Mouse (Mus musculus) forebrain, embryonic 11.5 days (tissue): ENCODE measurements around the gene Vegfc. TPM values are rescaled to one million over a fixed set of nuclear protein-coding genes. Genes with fewer than 3 reads are reported as not detected.

Experiments
- ATAC-seq: fragments of 200-750 bp; cut with Nextera tagmentation; replicated peaks from 2 replicates; pipeline ENCODE4 v1.8.0; 2017; ENCODE audit warnings: moderate TSS enrichment; ENCODE audit not compliant: low FRiP score
- DNase-seq: peaks from one replicate; pipeline ENCODE4 v3.0.0-alpha.2; 2017; ENCODE audit warnings: low spot score
- H3K27ac ChIP-seq: fragments of 300-500 bp; sonication (generic); 2 replicates; pipeline ENCODE4 v1.5.1; 2014; ENCODE audit warnings: low read depth, low read length
- H3K27me3 ChIP-seq: fragments of 300-500 bp; sonication (generic); 2 replicates; pipeline ENCODE4 v1.6.1; 2014; ENCODE audit warnings: mild to moderate bottlenecking, low read length, mixed read lengths; ENCODE audit not compliant: control insufficient read depth, insufficient read depth
- H3K36me3 ChIP-seq: fragments of 300-500 bp; sonication (generic); 2 replicates; pipeline ENCODE4 v1.6.1; 2014; ENCODE audit warnings: mild to moderate bottlenecking, low read length, moderate library complexity, mixed read lengths; ENCODE audit not compliant: control insufficient read depth, insufficient read depth
- H3K4me1 ChIP-seq: fragments of 300-500 bp; sonication (generic); replicated peaks from 2 replicates; pipeline ENCODE4 v1.6.1; 2014; ENCODE audit warnings: low read length, mixed read lengths; ENCODE audit not compliant: control insufficient read depth, insufficient read depth
- H3K4me2 ChIP-seq: fragments of 300-500 bp; sonication (generic); 2 replicates; pipeline ENCODE4 v1.6.1; 2014; ENCODE audit warnings: low read depth, mild to moderate bottlenecking, low read length, moderate library complexity, mixed read lengths; ENCODE audit not compliant: severe bottlenecking
- H3K4me3 ChIP-seq: fragments of 300-500 bp; sonication (generic); 2 replicates; pipeline ENCODE4 v1.5.1; 2014; ENCODE audit warnings: low read depth, low read length
- H3K9ac ChIP-seq: fragments of 300-500 bp; sonication (generic); 2 replicates; pipeline ENCODE4 v1.6.1; 2014; ENCODE audit warnings: low read length
- H3K9me3 ChIP-seq: fragments of 300-500 bp; sonication (generic); 2 replicates; pipeline ENCODE4 v1.6.1; 2016; ENCODE audit warnings: low read length, mixed read lengths; ENCODE audit not compliant: control insufficient read depth
- WGBS: fragments of 180-500 bp; shearing (Covaris S2); extraction: QIAGEN DNeasy Blood & Tissue Kit; methylation state at CpG from one replicate; pipeline ENCODE4 v1.1.7; 2014; 5-methylcytosine and 5-hydroxymethylcytosine counted together
- polyA plus RNA-seq: library from polyadenylated mRNA; unstranded; fragments of >200 nt; fragmentation: Nextera tagmentation; extraction: Ambion mirVana; gene quantifications from 2 replicates; pipeline ENCODE4 v1.2.1, GENCODE M21; 2014

Vegfc gene
- polyA plus RNA-seq, 1 experiment from 2014 or later = 9.0 TPM

DNA sequence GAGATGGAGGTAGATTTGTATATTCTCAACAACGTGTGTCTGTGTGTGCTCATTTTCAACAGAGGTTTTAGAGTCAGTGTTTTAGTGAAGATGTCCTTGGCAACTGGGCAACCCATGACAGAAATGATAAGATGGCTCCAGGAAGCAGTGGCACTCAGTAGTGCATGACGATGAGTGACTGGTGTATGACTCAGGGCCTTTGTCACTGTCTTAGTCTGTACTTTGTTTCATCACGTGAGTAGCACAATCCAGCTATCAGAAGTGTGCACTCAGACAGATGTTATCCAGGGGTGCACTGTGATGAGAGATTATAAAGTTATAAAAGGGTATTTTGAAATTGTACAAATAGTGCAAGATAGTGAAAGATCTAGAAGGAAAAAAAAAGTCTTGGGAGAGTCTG, 44.5 kb downstream of the Vegfc start:
- ATAC-seq (no peak), DNase-seq (no peak)
- no peak overlapping the region for H3K9ac ChIP-seq
- no peak overlapping the region for H3K4me2 ChIP-seq
- H3K27ac ChIP-seq = no peak overlapping the region
- 84% methylated on average over 3 of the region's 3 CpGs for WGBS
- H3K4me3 ChIP-seq = no peak overlapping the region
- H3K27me3 ChIP-seq = no peaks in the 10 kb centered on the region
- no peaks in the 10 kb centered on the region for H3K36me3 ChIP-seq
- no peaks in the 10 kb centered on the region for H3K9me3 ChIP-seq
- no peaks in the 10 kb centered on the region for H3K4me1 ChIP-seq

DNA sequence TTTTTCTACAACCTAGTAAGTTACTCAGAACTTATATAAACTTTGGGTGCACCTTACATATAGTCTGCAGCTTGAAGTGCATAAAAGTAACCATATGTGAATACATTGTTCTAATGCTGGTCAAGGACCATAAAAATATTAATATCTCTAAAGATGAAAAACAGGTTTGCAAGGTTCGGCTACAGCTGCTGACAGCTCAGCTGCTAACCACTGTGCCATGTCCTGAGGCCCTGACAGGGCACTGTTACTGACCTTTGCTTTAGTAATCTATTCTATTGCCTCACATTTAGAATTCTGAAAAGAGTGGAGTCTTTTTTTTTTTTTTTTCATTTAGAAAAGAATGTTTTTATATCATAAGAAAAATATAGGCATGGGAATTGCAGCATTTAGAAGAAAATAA, 44.9 kb downstream of the Vegfc start:
- H3K4me2 ChIP-seq = no peak overlapping the region
- H3K4me3 ChIP-seq = no peak overlapping the region
- no peaks in the 10 kb centered on the region for H3K9me3 ChIP-seq
- H3K27ac ChIP-seq = no peak overlapping the region
- no peaks in the 10 kb centered on the region for H3K27me3 ChIP-seq
- WGBS = 85% methylated on average over 1 of the region's 1 CpGs
- no peaks in the 10 kb centered on the region for H3K36me3 ChIP-seq
- ATAC-seq (no peak), DNase-seq (no peak)
- H3K9ac ChIP-seq = no peak overlapping the region
- H3K4me1 ChIP-seq = no peaks in the 10 kb centered on the region

DNA sequence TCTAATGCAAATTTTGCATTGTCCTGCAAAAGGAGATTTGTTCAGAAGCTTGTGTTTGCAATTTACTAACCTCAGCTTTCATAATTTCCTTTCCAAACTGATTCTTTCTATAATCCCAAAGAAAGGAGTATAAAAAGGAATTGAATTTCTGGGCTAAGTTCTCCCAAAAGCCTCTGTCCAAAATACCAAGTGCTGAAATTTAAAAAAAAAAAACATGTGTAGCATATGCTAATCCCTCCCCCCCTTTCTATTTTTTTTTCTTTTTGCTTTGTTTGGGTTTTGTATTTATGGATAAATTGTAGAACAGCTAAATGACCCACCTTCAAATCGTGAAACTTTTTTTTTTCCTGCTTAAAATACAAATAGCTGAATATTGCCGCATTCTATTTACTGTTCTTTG, 53.2 kb downstream of the Vegfc start:
- no peaks in the 10 kb centered on the region for H3K9me3 ChIP-seq
- WGBS = 87% methylated on average over 2 of the region's 2 CpGs
- no peak overlapping the region for H3K27ac ChIP-seq
- H3K4me3 ChIP-seq = no peak overlapping the region
- no peaks in the 10 kb centered on the region for H3K36me3 ChIP-seq
- H3K9ac ChIP-seq = no peak overlapping the region
- no peaks in the 10 kb centered on the region for H3K4me1 ChIP-seq
- H3K4me2 ChIP-seq = no peak overlapping the region
- ATAC-seq = no peak
- no peak for DNase-seq
- no peaks in the 10 kb centered on the region for H3K27me3 ChIP-seq

DNA sequence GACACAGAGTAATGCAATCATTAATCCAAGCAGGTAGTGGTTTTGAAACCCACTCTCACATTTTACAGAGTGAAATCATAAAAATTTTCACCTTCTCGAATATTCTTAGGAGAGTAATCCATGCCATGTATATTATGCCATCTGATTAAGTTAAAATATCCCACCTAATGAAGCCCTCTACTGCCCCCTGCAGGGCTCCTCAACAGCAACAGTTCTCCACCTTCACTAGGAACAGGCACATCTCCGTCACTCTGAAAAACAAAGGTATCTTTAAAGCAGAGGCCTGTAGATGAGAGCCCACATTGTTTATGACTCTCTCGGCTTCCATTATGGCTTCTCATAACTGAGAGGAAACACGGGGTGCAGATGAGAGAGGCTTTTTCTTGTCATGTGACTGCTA, 75.8 kb downstream of the Vegfc start:
- no peaks in the 10 kb centered on the region for H3K9me3 ChIP-seq
- H3K27me3 ChIP-seq = no peaks in the 10 kb centered on the region
- no peak overlapping the region for H3K9ac ChIP-seq
- no peak overlapping the region for H3K4me3 ChIP-seq
- H3K27ac ChIP-seq = no peak overlapping the region
- 67% methylated on average over 4 of the region's 4 CpGs for WGBS
- H3K4me1 ChIP-seq = no peaks in the 10 kb centered on the region
- no peaks in the 10 kb centered on the region for H3K36me3 ChIP-seq
- peak; percentile 64; the same call in 1 of the 2 replicates for ATAC-seq
- no peak overlapping the region for H3K4me2 ChIP-seq
- peak; percentile 68 for DNase-seq

DNA sequence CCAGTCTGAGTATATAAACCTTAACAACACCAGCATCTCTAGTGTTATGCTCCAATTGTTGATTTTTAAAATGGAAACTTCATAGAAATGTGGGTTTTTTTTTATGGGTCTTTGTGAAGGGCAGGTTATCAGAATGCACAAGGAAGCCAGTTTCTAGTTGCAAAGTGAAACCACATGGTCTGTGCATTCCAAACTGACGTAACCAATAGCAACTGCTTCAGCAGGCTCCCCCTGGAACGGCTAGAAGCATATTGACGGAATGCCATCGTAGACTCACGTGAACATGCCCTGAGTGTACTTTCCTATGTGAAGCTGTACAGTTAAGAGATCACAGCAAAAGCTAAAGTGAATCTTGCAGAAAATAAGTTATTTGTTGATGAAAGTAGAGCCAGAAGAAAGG, 86.1 kb downstream of the Vegfc start:
- no peaks in the 10 kb centered on the region for H3K4me1 ChIP-seq
- DNase-seq = peak; percentile 52
- H3K9me3 ChIP-seq = no peaks in the 10 kb centered on the region
- no peak overlapping the region for H3K4me3 ChIP-seq
- no peaks in the 10 kb centered on the region for H3K27me3 ChIP-seq
- no peaks in the 10 kb centered on the region for H3K36me3 ChIP-seq
- peak; percentile 55; the same call in 1 of the 2 replicates for ATAC-seq
- H3K4me2 ChIP-seq = no peak overlapping the region
- no peak overlapping the region for H3K9ac ChIP-seq
- H3K27ac ChIP-seq = no peak overlapping the region
- WGBS = 33% methylated on average over 5 of the region's 5 CpGs

DNA sequence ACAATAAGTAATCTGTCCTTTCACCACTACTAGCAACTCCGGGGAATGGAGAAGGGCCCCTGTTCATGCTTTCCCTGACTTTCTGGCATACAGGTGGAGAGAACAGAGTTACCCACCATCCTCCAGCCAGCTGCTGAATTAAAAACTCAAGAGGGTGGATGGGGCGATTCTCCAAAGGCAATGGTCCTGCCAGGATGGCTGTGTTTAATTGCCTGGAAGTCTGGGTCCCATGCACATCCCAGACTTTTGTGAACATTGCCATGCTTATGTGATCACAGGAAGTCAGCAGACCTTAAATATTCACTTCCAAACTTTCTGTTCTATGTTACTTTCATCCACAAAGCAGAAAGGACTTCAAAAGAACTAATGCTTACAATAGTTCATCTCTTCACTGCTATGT, 107.9 kb downstream of the Vegfc start:
- no peak overlapping the region for H3K4me2 ChIP-seq
- no peaks in the 10 kb centered on the region for H3K27me3 ChIP-seq
- no peak overlapping the region for H3K27ac ChIP-seq
- 84% methylated on average over 2 of the region's 2 CpGs for WGBS
- no peaks in the 10 kb centered on the region for H3K9me3 ChIP-seq
- no peak overlapping the region for H3K4me3 ChIP-seq
- no peaks in the 10 kb centered on the region for H3K4me1 ChIP-seq
- no peaks in the 10 kb centered on the region for H3K36me3 ChIP-seq
- DNase-seq (no peak), ATAC-seq (no peak)
- no peak overlapping the region for H3K9ac ChIP-seq

DNA sequence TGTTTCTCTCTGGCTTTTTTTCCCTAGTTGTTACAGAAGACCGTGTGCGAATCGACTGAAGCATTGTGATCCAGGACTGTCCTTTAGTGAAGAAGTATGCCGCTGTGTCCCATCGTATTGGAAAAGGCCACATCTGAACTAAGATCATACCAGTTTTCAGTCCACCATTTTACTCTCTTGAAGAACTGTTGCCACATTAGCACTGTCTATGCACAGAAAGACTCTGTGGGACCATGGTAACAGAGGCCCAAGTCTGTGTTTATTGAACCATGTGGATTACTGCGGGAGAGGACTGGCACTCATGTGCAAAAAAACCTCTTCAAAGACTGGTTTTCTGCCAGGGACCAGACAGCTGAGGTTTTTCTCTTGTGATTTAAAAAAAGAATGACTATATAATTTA, 108.5 kb downstream of the Vegfc start:
- no peaks in the 10 kb centered on the region for H3K36me3 ChIP-seq
- no peak for ATAC-seq
- H3K27me3 ChIP-seq = no peaks in the 10 kb centered on the region
- no peaks in the 10 kb centered on the region for H3K9me3 ChIP-seq
- WGBS = 94% methylated on average over 6 of the region's 6 CpGs
- no peak overlapping the region for H3K9ac ChIP-seq
- no peak overlapping the region for H3K27ac ChIP-seq
- H3K4me1 ChIP-seq = no peaks in the 10 kb centered on the region
- no peak overlapping the region for H3K4me2 ChIP-seq
- no peak for DNase-seq
- no peak overlapping the region for H3K4me3 ChIP-seq

DNA sequence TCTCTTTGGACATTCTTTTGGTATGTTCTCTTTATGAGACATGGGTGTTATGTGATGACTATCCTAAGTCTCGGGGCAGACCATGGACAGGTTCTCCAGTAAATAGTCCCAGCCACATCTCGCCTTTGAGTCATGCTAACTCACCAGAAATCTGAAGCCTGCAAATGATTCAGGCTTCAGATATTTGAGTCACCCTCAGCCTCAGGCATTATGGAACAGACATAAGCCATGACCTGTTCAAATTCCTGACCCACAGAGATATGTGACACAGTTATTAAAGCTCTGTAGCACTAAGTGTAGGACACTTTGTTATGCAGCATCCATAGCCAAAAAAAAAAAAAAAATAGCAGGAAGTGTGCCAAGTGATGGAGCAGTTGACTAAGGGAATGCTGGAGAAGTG, 138.8 kb downstream of the Vegfc start:
- no peaks in the 10 kb centered on the region for H3K4me1 ChIP-seq
- H3K4me2 ChIP-seq = no peak overlapping the region
- H3K9ac ChIP-seq = no peak overlapping the region
- H3K27me3 ChIP-seq = no peaks in the 10 kb centered on the region
- H3K36me3 ChIP-seq = no peaks in the 10 kb centered on the region
- 81% methylated on average over 2 of the region's 2 CpGs for WGBS
- ATAC-seq (no peak), DNase-seq (no peak)
- no peak overlapping the region for H3K4me3 ChIP-seq
- no peak overlapping the region for H3K27ac ChIP-seq
- H3K9me3 ChIP-seq = no peaks in the 10 kb centered on the region

DNA sequence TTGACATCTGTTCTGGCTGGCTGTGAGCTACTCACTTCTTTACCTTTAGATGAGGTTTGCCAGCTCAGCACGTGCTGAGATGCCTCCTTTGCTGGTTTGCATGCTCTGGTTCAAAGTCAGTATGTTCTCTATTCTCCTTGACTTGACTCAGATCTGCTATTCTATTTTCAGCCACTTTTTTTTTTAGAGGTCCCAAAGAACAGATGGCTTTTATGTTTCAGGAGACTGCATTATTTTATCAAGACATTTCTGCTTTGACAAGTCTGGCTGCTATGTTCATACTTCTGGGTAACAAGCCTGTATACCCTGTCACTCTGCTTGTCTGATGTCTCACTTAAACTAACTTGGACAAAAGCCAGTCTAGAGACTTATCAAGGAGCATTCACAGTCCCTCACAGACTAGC, 151.4 kb downstream of the Vegfc start:
- no peak for ATAC-seq
- Histone ChIP-seq H3K27me3 (no peaks in the 10 kb centered on the region), H3K27ac (no peak overlapping the region), H3K4me3 (no peak overlapping the region), H3K9me3 (no peaks in the 10 kb centered on the region), H3K4me1 (no peaks in the 10 kb centered on the region), H3K4me2 (no peak overlapping the region), H3K36me3 (no peaks in the 10 kb centered on the region), H3K9ac (no peak overlapping the region)
- 61% methylated on average over 1 of the region's 1 CpGs for WGBS
- no peak for DNase-seq
